Mouse (Mus musculus): ENCODE data around the gene Eif5b. TPM values are rescaled to one million over a fixed set of nuclear protein-coding genes. Genes with fewer than 3 reads are reported as not detected.

The Eif5b gene
- total RNA-seq, 2 experiments from 2014 or later: 34.8 to 44.9 TPM

DNA sequence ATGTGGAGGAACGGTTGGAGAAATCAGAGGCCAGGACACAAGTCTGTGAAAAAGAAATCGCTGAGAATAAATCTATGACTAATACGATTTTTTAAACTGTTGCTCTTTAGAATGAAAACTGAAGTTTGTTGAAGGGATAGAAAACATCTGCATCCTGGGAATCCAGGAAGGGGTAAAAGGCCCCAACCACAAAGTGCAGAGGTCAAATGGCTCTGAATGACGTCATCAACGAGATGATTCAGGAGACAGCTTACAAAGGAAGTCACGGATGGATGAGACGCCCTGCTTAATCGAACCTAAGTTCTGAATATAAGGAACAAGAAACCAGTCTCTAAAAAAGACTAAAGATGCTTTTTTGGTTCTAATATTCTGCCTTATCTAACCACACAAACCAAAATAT, 83.5 kb downstream of the Eif5b start:
- intact Hi-C loops (cut with DNase I): loop anchor here (5.0 kb wide), 1 partner anchor 44 kb away; no protein-coding TSS in a partner anchor
- DNase-seq (ENCODE audit: extremely low spot score in 1 of 2, low spot score in 2 of 2): no peak

DNA sequence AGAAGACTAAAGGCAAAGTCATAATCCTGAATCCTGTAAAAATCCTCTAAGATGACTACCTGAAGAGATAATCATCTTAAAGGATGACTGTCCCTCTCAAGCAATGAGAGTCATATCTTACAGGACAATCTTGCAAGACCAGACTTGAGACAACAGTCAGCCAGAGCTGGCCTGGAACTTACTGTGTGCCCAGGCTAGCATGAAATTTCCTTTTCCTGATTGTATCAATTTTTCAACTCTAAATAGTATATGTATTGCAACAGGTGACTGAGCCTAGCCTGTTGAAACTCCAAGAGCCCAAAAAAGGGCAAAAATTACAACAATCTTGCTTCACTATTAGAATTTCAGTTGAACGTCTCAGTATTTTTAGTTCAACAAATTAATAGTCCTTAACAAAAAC, 105.4 kb downstream of the Eif5b start:
- no peak for DNase-seq (ENCODE audit: extremely low spot score in 1 of 2, low spot score in 2 of 2)
- intact Hi-C loops (cut with DNase I): no loop called here

DNA sequence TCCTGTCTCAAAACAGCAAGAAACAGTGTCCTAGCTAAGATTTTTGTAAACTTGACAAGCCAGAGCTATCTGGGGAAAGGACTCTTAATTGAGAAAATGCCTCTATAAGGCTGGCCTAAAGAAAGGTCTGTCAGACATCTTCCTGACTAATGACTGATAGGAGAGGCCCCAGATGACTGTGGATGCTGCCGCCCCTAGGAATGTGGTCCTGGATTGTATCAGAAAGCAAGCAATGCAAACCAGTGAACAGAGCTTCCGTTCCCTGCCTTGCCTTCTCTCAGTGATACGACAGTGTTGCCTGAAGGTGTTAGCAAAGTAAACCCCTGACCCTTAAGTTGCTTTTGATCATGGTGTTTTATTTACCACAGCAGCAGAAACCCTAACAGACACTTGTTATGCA, 106.0 kb downstream of the Eif5b start:
- no peak for DNase-seq (ENCODE audit: extremely low spot score in 1 of 2, low spot score in 2 of 2)
- intact Hi-C loops (cut with DNase I): no loop called here

Other genes with a start within 250 kb of the Eif5b start
- gene Tsga10, start 131.6 kb upstream of the Eif5b start, total RNA-seq (2021): 10 to 100 TPM; 13.8 to 14.4 TPM
- gene Lipt1, start 126.3 kb upstream of the Eif5b start, total RNA-seq (2021): 1 to 10 TPM; 8.8 to 9.7 TPM
- gene Mitd1, start 107.6 kb upstream of the Eif5b start, total RNA-seq (2021): 1 to 10 TPM; 8.3 to 9.2 TPM
- gene Mrpl30, start 107.5 kb upstream of the Eif5b start, total RNA-seq (2021): 100 to 1,000 TPM; 160 to 165 TPM
- gene Lyg2, start 81.5 kb upstream of the Eif5b start, total RNA-seq (2021): not detected
- not detected for gene Lyg1, start 40.3 kb upstream of the Eif5b start, total RNA-seq (2021)
- gene Txndc9, start 117 bp upstream of the Eif5b start, total RNA-seq (2021): 10 to 100 TPM; 59.2 to 61.1 TPM
- 10 to 100 TPM; 37.9 to 38.9 TPM for gene Rev1, start 131.8 kb downstream of the Eif5b start, total RNA-seq (2021)